Mouse (Mus musculus) left cerebral cortex, adult 11 months (tissue): Measurements from ENCODE around the gene Synpo2.

Experiments used
- DNase-seq: peaks from one replicate; pipeline ENCODE4 v3.0.0; 2022; ENCODE audit warnings: low spot score

The Synpo2 gene

DNA sequence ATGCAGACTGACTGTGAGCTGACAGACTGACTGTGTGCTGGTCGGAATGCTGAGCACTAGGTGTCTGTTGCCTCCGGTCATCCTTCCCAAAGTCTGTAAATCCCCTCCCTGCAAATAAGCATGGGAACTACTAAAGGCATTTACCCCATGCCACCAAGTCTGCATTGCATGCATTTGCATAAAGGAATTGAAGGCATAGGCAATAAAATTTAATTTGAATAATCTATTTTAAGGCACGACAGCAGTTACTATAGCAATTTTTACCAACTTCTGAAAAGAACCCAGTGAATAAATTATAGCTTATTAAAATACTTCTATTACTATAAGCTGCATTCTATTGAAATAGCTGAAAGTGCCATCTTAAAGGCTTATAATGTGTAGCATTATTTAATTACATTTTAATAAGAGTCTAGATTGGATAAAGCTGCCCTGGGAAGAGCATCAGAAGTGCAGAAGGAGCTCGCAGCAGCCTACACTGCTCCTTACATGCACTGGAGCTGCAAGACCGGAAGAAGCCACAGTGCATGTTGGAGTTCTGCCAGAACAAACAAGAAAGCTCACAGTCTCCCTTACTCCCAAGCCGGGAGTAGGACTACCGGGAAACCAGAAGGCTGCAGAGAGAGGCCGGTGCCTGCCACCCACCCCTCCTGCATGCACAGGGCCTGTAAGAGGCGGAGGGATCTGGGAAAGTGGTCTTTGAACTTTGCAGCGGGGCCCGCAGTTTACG, 142.9 kb downstream of the Synpo2 start:
- no peak for DNase-seq

DNA sequence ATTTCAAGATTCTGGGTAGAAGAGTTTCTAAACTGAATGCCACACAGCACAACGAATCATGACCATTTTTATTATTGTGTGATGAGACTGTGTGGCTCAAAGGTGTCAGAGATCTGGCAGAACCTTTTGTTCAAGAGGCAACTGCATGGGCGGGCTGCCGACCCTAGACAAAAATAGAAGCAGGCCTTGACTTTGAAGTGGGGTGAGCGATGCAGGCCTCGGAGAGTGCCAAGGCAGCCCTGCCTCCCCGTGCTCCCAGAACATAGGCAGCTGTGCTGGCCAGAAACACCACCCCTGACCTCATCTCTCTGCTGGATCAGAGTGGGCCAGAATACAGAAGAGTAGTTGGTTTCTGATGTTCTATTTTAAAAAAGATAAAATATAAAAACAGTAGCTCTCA, 143.5 kb downstream of the Synpo2 start:
- no peak for DNase-seq

GRCm38 (mm10) chr3:123089297-123090020, 146.5 kb downstream of the Synpo2 start:
- no peak for DNase-seq

GRCm38 (mm10) chr3:123088284-123088683, 147.7 kb downstream of the Synpo2 start:
- no peak for DNase-seq

GRCm38 (mm10) chr3:123085871-123086501, 150.0 kb downstream of the Synpo2 start:
- no peak for DNase-seq

DNA sequence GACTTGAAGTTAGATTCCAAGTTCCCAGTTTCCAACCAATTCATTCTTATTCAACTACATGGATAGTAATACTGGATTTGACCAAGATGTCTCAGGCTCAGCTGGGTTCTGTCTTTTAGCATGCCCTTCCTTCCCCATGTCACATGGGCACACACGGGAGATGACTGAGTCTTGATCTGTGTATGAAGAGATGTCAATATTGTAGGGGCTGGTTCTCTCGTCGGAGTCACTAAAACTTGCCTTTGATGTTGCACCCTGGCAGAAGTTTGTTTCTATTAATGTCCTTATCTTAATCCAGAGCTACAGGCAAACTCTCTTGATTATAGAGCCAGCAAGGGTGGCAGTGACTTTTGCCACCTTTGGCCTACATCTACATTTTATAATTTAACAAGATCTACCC, 154.3 kb downstream of the Synpo2 start:
- DNase-seq = no peak

- DNase-seq = no peak
These were observed 155.0 kb downstream of the Synpo2 start for GRCm38 (mm10) chr3:123080943-123081342.

DNA sequence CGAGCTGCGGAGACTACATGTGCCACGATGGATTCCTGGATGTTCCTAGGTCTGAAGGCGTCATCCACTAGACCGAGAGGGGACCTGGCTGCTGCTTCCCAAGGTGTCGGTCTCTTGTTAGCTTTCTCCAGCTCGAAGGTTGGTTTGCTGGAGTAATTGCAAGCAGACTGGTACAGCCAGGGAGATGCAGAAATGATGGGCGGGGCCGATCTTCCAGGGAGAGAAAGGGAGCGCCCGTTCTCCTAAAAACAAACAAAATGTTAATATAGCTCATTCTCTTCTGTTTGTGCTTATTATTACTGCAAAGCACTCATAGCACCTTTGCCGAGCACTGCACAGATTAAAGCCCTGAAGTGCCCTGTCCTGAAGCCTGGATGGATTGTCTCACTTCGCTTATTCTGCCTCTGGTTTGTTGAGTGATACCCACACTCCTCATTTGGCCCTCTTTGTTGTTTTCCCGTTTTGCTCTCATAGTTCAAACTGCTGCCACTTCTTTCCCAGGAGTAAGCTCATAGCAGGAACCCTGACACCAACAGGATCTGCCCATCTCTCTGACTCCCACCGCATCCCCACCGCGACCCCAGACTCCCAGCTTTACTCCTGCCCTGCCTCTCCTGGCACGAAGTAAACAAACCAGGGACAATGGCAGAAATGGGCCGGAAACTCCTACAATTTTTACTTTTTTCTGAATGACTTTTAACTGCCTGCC, 155.8 kb downstream of the Synpo2 start:
- no peak for DNase-seq

DNA sequence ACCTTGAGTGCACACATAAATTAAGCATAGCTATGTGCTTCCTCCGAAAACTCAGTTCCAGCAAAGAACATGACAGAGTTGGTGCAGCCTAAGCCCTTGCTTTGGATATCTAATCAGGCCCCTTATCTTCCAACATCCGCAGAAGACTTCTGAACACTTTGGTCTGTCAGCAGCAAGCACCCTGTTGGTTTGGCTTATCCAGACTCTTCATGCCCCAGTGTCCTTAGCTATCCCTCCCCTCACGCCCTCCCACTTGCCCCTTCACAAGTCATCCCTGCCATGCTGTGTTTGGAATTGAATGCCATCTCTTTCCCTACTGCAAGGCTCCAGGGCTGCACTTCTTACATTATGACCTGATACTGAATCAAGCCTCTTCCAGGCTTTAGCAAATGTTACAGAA, 160.2 kb downstream of the Synpo2 start:
- no peak for DNase-seq

GRCm38 (mm10) chr3:123075034-123075433, 160.9 kb downstream of the Synpo2 start:
- no peak for DNase-seq

DNA sequence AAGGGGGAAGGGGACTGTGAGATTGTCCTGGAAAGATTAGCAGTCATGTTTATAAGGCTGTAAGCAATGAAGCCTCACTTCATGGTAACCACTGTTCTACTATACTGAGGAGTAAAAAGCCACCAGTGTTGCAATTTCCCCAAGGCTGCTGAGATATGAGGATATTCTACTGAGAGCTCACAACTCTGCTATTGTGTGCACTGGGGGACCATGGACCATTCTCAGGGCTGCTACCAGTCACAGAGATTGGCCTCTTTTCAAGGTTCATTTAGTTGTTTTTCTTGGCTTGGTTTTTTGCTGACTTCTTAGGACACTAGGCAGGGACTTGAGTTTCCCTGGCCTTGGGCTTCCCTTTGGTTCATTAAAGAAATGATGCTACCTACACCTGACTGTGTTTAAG, 162.6 kb downstream of the Synpo2 start:
- no peak for DNase-seq

DNA sequence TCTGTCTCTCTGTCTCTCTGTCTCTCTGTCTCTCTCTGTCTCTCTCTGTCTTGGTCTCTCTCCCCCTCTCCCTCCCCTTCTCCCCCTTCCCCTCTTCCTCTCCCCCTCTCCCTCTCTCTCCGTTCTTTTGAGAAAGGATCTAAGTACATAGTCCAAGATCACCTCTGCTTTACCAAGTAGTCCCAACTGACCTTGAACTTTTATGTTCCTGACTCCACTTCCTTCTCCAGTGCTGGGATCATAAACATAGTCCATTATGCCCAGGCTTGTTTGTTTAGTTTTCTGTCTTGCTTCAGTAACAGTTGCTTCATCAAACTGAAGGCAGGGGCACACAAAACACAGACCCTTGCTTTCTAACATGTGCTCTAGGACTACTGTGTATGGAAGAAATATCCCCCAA, 163.5 kb downstream of the Synpo2 start:
- DNase-seq = no peak

- DNase-seq = no peak
These were observed 165.0 kb downstream of the Synpo2 start for GRCm38 (mm10) chr3:123070996-123071395.

DNA sequence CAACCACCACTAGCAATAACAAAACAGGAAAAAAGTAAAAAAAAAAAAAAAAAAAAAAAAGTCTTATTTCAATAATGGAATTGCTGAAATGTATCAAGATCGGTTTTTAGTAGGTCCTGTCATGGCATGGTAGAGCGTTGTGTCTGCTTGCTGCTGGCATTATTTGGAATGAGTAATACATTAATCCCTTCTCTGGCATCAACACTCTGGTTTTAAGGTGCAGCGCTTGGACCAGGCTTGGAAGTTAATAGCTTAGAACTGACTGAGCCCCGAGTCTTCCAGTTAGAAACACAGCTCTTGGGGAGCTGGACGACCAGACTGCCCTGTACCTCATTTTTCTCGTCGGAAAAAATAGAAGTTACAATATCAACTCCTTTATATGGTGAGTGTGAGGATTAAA, 169.1 kb downstream of the Synpo2 start:
- no peak for DNase-seq

GRCm38 (mm10) chr3:123065466-123065865, 170.5 kb downstream of the Synpo2 start:
- no peak for DNase-seq

GRCm38 (mm10) chr3:123064186-123064585, 171.8 kb downstream of the Synpo2 start:
- DNase-seq = no peak

DNA sequence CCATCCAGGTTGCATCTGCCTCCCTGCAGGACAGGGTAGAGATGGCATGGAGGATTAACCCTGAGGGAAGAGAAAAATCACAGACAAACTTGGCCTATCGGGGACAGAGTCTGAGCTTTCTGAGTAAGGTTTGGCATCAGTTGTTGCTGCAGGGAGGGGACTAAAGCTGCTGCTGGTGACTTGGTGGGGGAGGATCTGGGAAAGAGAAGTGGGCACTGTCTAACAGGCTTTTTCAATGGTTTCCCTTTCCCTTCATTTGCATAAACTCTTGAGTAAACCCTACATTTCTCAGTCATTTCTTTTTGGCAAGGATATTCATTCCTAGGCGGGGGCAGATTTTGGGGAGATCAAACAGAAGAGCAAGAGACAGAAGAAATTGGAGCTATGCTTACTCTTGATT, 174.0 kb downstream of the Synpo2 start:
- no peak for DNase-seq

- no peak for DNase-seq
These were observed 177.1 kb downstream of the Synpo2 start for GRCm38 (mm10) chr3:123058832-123059231.

DNA sequence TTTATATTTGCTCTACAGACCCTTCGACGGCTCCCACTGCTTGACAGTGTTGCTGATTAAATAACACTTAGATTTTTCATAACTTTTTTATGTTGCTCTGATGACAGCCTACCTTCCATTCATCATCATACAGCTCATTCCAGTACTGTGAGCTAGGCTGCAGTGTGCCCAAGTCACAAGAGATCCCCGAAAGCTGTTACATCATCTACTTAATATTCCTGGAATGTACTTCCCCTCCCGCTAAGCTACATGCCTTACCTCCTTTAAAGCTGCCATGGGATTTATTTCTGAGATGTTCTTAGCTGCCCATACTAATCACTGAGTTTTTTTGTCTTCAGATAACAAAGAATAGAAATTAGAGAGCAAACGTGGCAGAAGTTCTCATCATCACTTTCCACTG, 181.8 kb downstream of the Synpo2 start:
- DNase-seq = no peak

DNA sequence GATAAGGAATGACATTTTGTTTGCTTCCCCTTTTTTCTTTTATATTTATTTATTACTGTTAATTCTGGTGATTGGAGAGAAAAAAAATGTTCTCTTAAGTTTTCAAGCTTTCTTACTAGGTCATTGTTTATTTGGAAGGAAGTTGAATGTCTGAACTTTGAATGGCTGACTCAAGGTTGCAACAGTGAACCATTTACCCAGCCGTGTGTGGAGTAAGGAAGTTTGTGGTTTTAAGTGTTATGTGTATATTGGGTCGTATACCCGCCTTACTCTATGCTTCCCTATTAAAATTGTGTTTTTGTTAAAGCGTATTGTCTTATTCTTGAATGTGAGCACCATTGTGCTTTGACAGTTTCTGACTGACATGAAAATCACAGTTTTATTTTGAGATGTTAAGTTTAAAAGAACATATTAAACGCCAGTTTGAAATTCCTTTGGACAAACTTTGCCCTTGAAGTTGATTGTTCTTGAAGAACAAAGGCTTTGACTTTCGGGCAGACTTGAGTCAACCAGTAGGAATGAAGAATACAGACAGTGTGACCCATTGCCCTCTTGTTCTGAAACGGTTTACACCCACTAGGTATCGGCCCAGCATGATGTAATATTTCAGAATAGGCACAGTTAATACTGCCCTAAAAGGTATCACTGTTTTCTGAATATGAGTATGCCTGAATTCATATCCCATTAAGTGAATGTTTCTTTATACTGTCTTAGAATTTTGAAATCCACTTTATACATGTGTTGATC, 182.6 kb downstream of the Synpo2 start:
- no peak for DNase-seq

DNA sequence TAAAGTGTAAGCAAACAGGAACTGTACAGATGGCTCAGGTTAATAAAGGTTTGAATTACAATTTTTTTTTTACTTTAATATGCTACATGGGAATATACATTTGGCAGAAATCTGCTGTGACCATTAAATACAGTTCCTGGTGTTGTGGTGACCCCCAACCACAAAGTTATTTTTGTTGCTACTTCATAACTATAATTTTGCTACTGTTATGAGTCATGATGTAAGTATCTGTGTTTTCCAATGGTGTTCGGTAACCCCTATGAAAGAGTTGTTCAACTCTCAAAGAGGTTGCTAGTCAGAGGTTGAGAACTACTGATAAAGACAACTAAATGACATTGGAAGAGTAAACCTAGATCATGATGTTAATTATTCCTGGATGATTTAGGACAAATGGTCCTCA, 193.6 kb downstream of the Synpo2 start:
- no peak for DNase-seq

DNA sequence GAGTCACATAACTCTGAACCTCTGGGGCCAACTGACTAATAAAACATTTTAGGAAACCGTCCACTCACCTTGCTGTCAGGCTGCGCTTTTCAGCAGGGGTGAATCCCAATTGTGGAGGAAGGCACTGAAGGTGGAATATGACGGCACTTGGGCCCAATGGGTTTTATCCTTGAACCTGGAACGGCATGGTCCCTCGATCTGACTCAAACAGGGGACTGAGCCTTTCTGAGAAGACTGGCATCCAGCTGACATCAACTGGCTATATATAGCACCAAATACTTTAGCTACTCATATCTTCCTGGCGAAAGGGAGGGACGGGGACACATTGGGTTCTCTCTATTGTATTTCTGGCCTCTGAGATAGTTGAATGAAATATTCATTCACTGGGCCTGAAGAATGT, 201.2 kb downstream of the Synpo2 start, which contains the start of gene Myoz2:
Gene Myoz2 (minus strand): TSS at position 264 of the 400 bp plus-strand sequence.
- DNase-seq = no peak
